Mouse (Mus musculus): ENCODE data around the gene Dapk2. TPM values are rescaled to one million over a fixed set of nuclear protein-coding genes. Genes with fewer than 3 reads are reported as not detected.
"Not testable (repeated sequence)": the region's sequence is repeated elsewhere in the genome, so short reads cannot be mapped to it uniquely, and the experiment has no call there.

The Dapk2 gene
- polyA plus RNA-seq, 1 experiment from 2014 or later, result 10.2 TPM

DNA sequence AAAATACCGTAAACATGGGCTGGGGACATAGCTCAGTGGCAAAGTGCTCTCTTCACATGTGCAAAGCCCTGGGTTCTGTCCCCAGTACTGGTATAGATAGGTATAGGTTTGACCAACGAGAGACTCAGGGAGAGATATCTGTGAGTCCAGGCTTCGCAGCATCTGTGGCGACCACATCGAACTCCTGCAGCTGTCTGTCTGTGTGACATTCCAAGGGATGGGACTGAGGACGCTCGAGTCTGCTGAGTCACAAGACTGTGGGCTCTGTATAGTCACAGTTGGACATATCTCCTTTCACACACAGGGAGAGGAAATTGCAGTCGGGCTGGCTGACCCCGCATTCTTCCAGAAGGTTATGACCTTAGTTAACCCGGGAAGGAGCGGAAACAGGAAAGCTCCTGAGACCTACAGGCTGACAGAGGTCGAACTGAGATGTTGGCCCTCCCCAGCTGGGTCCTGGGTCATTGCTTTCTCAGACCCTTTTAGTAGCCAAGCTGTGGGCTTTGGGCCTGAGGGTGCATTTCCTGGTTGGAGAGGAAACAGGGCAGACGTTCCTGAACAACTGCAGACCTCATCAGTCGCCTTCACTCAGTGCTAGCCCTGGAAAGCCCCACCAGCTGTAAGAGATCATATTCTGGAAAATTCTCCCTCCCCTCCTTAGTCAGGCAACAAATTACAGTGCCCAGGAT is 118.8 kb downstream of the Dapk2 start:
- H3K9me3 ChIP-seq (replicated peaks; ENCODE audit: control insufficient read depth, low read length), result no peaks in the 10 kb centered on the region
- peak overlapping the region; percentile 63 for H3K27ac ChIP-seq (ENCODE audit: low read length)
- WGBS, result 27% methylated on average over 14 of the region's 14 CpGs
- no peak overlapping the region for H3K4me3 ChIP-seq (replicated peaks; ENCODE audit: low read length)
- ATAC-seq (ENCODE audit: insufficient read depth, low FRiP score), result peak; percentile 54
- H3K9ac ChIP-seq (ENCODE audit: low read length), result no peak overlapping the region
- peaks cover 26% of the 10 kb centered on the region for H3K4me1 ChIP-seq (ENCODE audit: control insufficient read depth, insufficient read depth, low read length)
- no peaks in the 10 kb centered on the region for H3K27me3 ChIP-seq (ENCODE audit: control insufficient read depth, insufficient read depth, low read length)
- no peaks in the 10 kb centered on the region for H3K36me3 ChIP-seq (ENCODE audit: control insufficient read depth, insufficient read depth, low read length)
- no peak overlapping the region for H3K4me2 ChIP-seq (ENCODE audit: low read depth, low read length)

DNA sequence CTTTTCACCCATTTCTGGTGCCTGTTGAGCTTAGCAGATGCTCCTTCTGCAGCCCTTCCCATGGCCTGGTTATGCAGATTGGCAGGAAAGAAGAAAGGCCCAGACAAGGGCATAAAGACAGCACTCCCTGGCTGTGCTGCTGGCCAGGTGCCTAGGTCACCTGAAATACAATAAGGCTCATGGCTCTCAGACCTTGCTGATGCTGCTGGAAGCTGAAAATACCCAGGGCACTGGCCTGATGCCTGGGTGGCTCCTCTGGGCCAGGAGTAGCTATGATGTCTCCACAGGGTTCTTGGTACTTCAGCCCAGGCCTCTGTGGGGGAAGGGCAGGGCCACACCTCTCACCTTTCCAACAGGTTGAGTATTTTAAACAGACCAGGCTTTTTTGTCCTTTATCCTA is 121.6 kb downstream of the Dapk2 start:
- no peak overlapping the region for H3K27ac ChIP-seq (ENCODE audit: low read length)
- H3K36me3 ChIP-seq (ENCODE audit: control insufficient read depth, insufficient read depth, low read length), result no peaks in the 10 kb centered on the region
- no peaks in the 10 kb centered on the region for H3K9me3 ChIP-seq (replicated peaks; ENCODE audit: control insufficient read depth, low read length)
- ATAC-seq (ENCODE audit: insufficient read depth, low FRiP score), result no peak
- H3K4me1 ChIP-seq (ENCODE audit: control insufficient read depth, insufficient read depth, low read length), result peaks cover 22% of the 10 kb centered on the region
- H3K4me2 ChIP-seq (ENCODE audit: low read depth, low read length), result no peak overlapping the region
- H3K9ac ChIP-seq (ENCODE audit: low read length), result no peak overlapping the region
- no peaks in the 10 kb centered on the region for H3K27me3 ChIP-seq (ENCODE audit: control insufficient read depth, insufficient read depth, low read length)
- no peak overlapping the region for H3K4me3 ChIP-seq (replicated peaks; ENCODE audit: low read length)

DNA sequence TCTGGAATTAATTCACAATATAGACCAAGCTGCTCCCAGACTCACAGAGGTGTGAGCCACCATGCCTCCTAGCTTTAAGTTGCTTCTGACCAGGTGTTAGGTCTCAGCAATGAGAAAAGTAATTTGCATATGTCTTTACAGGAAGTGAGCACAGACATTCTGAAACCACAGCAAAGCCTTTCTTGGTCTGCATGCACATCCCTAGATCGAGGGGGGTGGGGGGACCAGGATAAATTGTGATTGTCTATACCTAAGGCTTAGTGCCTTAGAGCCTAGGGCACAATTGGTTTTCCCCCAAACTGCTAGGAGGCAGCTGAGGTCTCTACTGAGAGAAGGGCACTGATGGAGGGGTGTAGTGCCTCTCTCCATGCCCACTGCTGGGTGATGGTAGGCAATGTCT is 122.5 kb downstream of the Dapk2 start:
- Histone ChIP-seq H3K27me3 (ENCODE audit: control insufficient read depth, insufficient read depth, low read length) (no peaks in the 10 kb centered on the region), H3K27ac (ENCODE audit: low read length) (no peak overlapping the region), H3K4me2 (ENCODE audit: low read depth, low read length) (no peak overlapping the region), H3K4me1 (ENCODE audit: control insufficient read depth, insufficient read depth, low read length) (peaks cover 14% of the 10 kb centered on the region), H3K9ac (ENCODE audit: low read length) (no peak overlapping the region), H3K9me3 (replicated peaks; ENCODE audit: control insufficient read depth, low read length) (no peaks in the 10 kb centered on the region), H3K4me3 (replicated peaks; ENCODE audit: low read length) (no peak overlapping the region), H3K36me3 (ENCODE audit: control insufficient read depth, insufficient read depth, low read length) (no peaks in the 10 kb centered on the region)
- 33% methylated on average over 1 of the region's 1 CpGs for WGBS
- ATAC-seq (ENCODE audit: insufficient read depth, low FRiP score), result no peak

DNA sequence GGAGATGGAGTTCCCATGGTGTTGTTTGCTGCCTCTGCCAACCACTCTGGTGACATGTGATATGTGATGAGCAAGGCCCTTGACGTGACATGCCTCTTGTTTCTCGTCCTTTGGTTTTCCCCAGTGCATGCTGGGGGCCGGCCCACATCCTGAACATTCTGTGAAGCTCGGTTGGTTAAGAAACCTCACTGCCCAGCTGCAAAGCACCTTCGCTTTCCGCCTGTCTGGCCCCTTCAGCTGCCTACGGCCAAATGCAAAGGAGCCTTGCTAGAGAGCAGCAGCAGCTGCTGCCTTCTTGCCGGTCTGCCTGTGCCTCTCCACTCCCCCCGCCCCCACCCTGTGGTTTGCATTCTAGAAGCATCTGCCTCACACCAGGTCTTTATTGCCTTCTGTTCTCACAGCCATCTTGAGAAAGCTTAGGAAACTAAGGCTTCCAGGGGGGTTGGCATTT is 123.5 kb downstream of the Dapk2 start:
- no peaks in the 10 kb centered on the region for H3K36me3 ChIP-seq (ENCODE audit: control insufficient read depth, insufficient read depth, low read length)
- no peak overlapping the region for H3K4me3 ChIP-seq (replicated peaks; ENCODE audit: low read length)
- no peak for ATAC-seq (ENCODE audit: insufficient read depth, low FRiP score)
- no peak overlapping the region for H3K4me2 ChIP-seq (ENCODE audit: low read depth, low read length)
- no peaks in the 10 kb centered on the region for H3K27me3 ChIP-seq (ENCODE audit: control insufficient read depth, insufficient read depth, low read length)
- H3K9me3 ChIP-seq (replicated peaks; ENCODE audit: control insufficient read depth, low read length), result no peaks in the 10 kb centered on the region
- H3K9ac ChIP-seq (ENCODE audit: low read length), result no peak overlapping the region
- H3K4me1 ChIP-seq (ENCODE audit: control insufficient read depth, insufficient read depth, low read length), result peaks cover 6% of the 10 kb centered on the region; the same call in 1 of the 2 replicates
- whole genome bisulfite sequencing, result 67% methylated on average over 9 of the region's 9 CpGs
- no peak overlapping the region for H3K27ac ChIP-seq (ENCODE audit: low read length)

GRCm38 (mm10) chr9:66282582-66282981 is 124.6 kb downstream of the Dapk2 start:
- no peak for ATAC-seq (ENCODE audit: insufficient read depth, low FRiP score)
- WGBS, result 94% methylated on average over 1 of the region's 1 CpGs
- Histone ChIP-seq H3K4me1 (ENCODE audit: control insufficient read depth, insufficient read depth, low read length) (no peaks in the 10 kb centered on the region), H3K9ac (ENCODE audit: low read length) (no peak overlapping the region), H3K27me3 (ENCODE audit: control insufficient read depth, insufficient read depth, low read length) (no peaks in the 10 kb centered on the region), H3K27ac (ENCODE audit: low read length) (no peak overlapping the region), H3K4me2 (ENCODE audit: low read depth, low read length) (no peak overlapping the region), H3K9me3 (replicated peaks; ENCODE audit: control insufficient read depth, low read length) (no peaks in the 10 kb centered on the region), H3K36me3 (ENCODE audit: control insufficient read depth, insufficient read depth, low read length) (no peaks in the 10 kb centered on the region), H3K4me3 (replicated peaks; ENCODE audit: low read length) (no peak overlapping the region)

- ATAC-seq (ENCODE audit: insufficient read depth, low FRiP score), result peak; percentile 50; the same call in 1 of the 2 replicates
- Histone ChIP-seq H3K36me3 (ENCODE audit: control insufficient read depth, insufficient read depth, low read length) (no peaks in the 10 kb centered on the region), H3K4me3 (replicated peaks; ENCODE audit: low read length) (no peak overlapping the region), H3K4me1 (ENCODE audit: control insufficient read depth, insufficient read depth, low read length) (no peaks in the 10 kb centered on the region), H3K27me3 (ENCODE audit: control insufficient read depth, insufficient read depth, low read length) (no peaks in the 10 kb centered on the region), H3K4me2 (ENCODE audit: low read depth, low read length) (no peak overlapping the region), H3K9me3 (replicated peaks; ENCODE audit: control insufficient read depth, low read length) (no peaks in the 10 kb centered on the region), H3K9ac (ENCODE audit: low read length) (no peak overlapping the region), H3K27ac (ENCODE audit: low read length) (no peak overlapping the region)
- 12% methylated on average over 2 of the region's 2 CpGs for WGBS
These were observed 125.7 kb downstream of the Dapk2 start for GRCm38 (mm10) chr9:66283565-66284203.

DNA sequence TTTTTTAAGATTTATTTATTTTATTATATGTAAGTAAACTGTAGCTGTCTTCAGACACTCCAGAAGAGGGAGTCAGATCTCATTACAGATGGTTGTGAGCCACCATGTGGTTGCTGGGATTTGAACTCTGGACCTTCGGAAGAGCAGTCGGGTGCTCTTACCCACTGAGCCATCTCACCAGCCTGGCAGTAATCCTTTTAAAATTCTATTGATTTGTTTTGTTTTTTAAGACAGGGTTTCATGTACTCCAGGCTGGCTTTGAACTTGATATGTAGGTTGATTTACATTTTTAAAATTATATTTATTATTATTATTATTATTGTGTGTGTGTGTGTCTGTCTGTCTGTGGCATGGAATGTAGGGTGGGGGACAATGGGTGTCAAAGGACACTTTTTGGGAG is 127.2 kb downstream of the Dapk2 start:
- not testable (repeated sequence) for ATAC-seq (ENCODE audit: insufficient read depth, low FRiP score); H3K9ac ChIP-seq (ENCODE audit: low read length); H3K4me2 ChIP-seq (ENCODE audit: low read depth, low read length); H3K27ac ChIP-seq (ENCODE audit: low read length); H3K4me1 ChIP-seq (ENCODE audit: control insufficient read depth, insufficient read depth, low read length); H3K36me3 ChIP-seq (ENCODE audit: control insufficient read depth, insufficient read depth, low read length); H3K27me3 ChIP-seq (ENCODE audit: control insufficient read depth, insufficient read depth, low read length); H3K9me3 ChIP-seq (replicated peaks; ENCODE audit: control insufficient read depth, low read length); H3K4me3 ChIP-seq (replicated peaks; ENCODE audit: low read length)
- 94% methylated on average over 2 of the region's 2 CpGs for WGBS

DNA sequence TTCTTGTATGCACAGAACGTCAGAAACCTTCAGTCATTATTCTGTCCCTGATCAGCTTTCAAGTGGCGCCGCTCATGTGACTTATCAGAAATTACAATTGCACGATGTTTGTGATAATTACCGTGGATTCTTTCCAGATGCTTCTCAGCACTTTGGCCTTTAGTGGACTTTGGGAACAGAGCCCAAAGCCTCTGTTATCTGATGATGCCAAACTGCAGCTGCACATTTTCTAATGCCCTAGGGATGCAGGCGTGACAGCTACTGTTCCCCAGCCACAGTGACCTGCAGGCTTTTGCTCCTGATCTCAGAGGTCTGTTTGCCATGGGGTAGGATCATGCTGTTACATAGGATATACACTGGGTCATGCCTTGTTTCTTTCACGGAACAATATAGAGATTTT is 127.9 kb downstream of the Dapk2 start:
- no peak for ATAC-seq (ENCODE audit: insufficient read depth, low FRiP score)
- Histone ChIP-seq H3K9me3 (replicated peaks; ENCODE audit: control insufficient read depth, low read length) (no peaks in the 10 kb centered on the region), H3K9ac (ENCODE audit: low read length) (no peak overlapping the region), H3K36me3 (ENCODE audit: control insufficient read depth, insufficient read depth, low read length) (no peaks in the 10 kb centered on the region), H3K4me2 (ENCODE audit: low read depth, low read length) (no peak overlapping the region), H3K4me3 (replicated peaks; ENCODE audit: low read length) (no peak overlapping the region), H3K4me1 (ENCODE audit: control insufficient read depth, insufficient read depth, low read length) (no peaks in the 10 kb centered on the region), H3K27me3 (ENCODE audit: control insufficient read depth, insufficient read depth, low read length) (no peaks in the 10 kb centered on the region), H3K27ac (ENCODE audit: low read length) (no peak overlapping the region)
- WGBS, result 53% methylated on average over 7 of the region's 7 CpGs

GRCm38 (mm10) chr9:66290727-66291126 is 132.7 kb downstream of the Dapk2 start:
- Histone ChIP-seq H3K27me3 (ENCODE audit: control insufficient read depth, insufficient read depth, low read length) (no peaks in the 10 kb centered on the region), H3K27ac (ENCODE audit: low read length) (no peak overlapping the region), H3K4me3 (replicated peaks; ENCODE audit: low read length) (no peak overlapping the region), H3K36me3 (ENCODE audit: control insufficient read depth, insufficient read depth, low read length) (no peaks in the 10 kb centered on the region), H3K4me2 (ENCODE audit: low read depth, low read length) (no peak overlapping the region), H3K4me1 (ENCODE audit: control insufficient read depth, insufficient read depth, low read length) (no peaks in the 10 kb centered on the region), H3K9ac (ENCODE audit: low read length) (no peak overlapping the region), H3K9me3 (replicated peaks; ENCODE audit: control insufficient read depth, low read length) (no peaks in the 10 kb centered on the region)
- ATAC-seq (ENCODE audit: insufficient read depth, low FRiP score), result no peak
- 85% methylated on average over 2 of the region's 2 CpGs for WGBS
